Mouse (Mus musculus) large intestine, adult 2 months (tissue): ENCODE data around the gene Hmgcs1. TPM values are rescaled to one million over a fixed set of nuclear protein-coding genes. Genes with fewer than 3 reads are reported as not detected.
"Not testable (repeated sequence)": the region's sequence is repeated elsewhere in the genome, so short reads cannot be mapped to it uniquely, and the experiment has no call there.

Experiments
- DNase-seq: peaks from one replicate; pipeline ENCODE4 v3.0.0-alpha.2; 2012; ENCODE audit warnings: low read depth, low spot score
- WGBS: fragments of 180-500 bp; shearing (Covaris S2); methylation state at CpG from one replicate; pipeline ENCODE4 v1.1.7; 2018; 5-methylcytosine and 5-hydroxymethylcytosine counted together
- polyA plus RNA-seq: library from polyadenylated mRNA; depleted of rRNA; stranded (reverse); fragments of >200 nt; gene quantifications from 2 replicates; pipeline ENCODE4 v1.2.3, GENCODE M21; 2012; rRNA removed

Hmgcs1 gene
- 42.4 and 52.9 TPM in 2 replicates for polyA plus RNA-seq

- WGBS = under 1% methylated on average over 59 of the region's 59 CpGs
- DNase-seq = peak; percentile 97
Measured at GRCm38 (mm10) chr13:119690039-119690728, at the start of gene Hmgcs1. Gene Hmgcs1 (plus strand): TSS chr13:119690379.

- WGBS = 40% methylated on average over 4 of the region's 4 CpGs
- no peak for DNase-seq
Measured at GRCm38 (mm10) chr13:119640504-119640903, 49.7 kb upstream of the Hmgcs1 start.

- DNase-seq = no peak
- WGBS = 75% methylated on average over 7 of the region's 7 CpGs
Measured at GRCm38 (mm10) chr13:119641145-119641544, 49.0 kb upstream of the Hmgcs1 start.

GRCm38 (mm10) chr13:119644769-119645168 lies 45.4 kb upstream of the Hmgcs1 start:
- WGBS = 70% methylated on average over 5 of the region's 5 CpGs
- no peak for DNase-seq

- no peak for DNase-seq
- 98% methylated on average over 1 of the region's 1 CpGs for WGBS
Measured at GRCm38 (mm10) chr13:119646511-119646910, 43.7 kb upstream of the Hmgcs1 start.

- 77% methylated on average over 15 of the region's 15 CpGs for WGBS
- DNase-seq = no peak
Measured at GRCm38 (mm10) chr13:119648891-119649698, 41.1 kb upstream of the Hmgcs1 start.

GRCm38 (mm10) chr13:119649699-119650046 lies 40.5 kb upstream of the Hmgcs1 start:
- no peak for DNase-seq
- 88% methylated on average over 1 of the region's 1 CpGs for WGBS

GRCm38 (mm10) chr13:119654734-119655133 lies 35.4 kb upstream of the Hmgcs1 start:
- DNase-seq = no peak
- 88% methylated on average over 2 of the region's 2 CpGs for WGBS

GRCm38 (mm10) chr13:119656246-119656645 lies 33.9 kb upstream of the Hmgcs1 start:
- 83% methylated on average over 2 of the region's 2 CpGs for WGBS
- no peak for DNase-seq

- no peak for DNase-seq
- 75% methylated on average over 6 of the region's 6 CpGs for WGBS
Measured at GRCm38 (mm10) chr13:119656846-119657416, 33.2 kb upstream of the Hmgcs1 start.

GRCm38 (mm10) chr13:119661420-119661819 lies 28.8 kb upstream of the Hmgcs1 start:
- 51% methylated on average over 7 of the region's 9 CpGs for WGBS
- not testable (repeated sequence) for DNase-seq

- WGBS = 71% methylated on average over 8 of the region's 8 CpGs
- no peak for DNase-seq
Measured at GRCm38 (mm10) chr13:119678794-119679193, 11.4 kb upstream of the Hmgcs1 start.

GRCm38 (mm10) chr13:119679721-119680120 lies 10.5 kb upstream of the Hmgcs1 start:
- no peak for DNase-seq
- 28% methylated on average over 2 of the region's 2 CpGs for WGBS

- WGBS = 66% methylated on average over 3 of the region's 3 CpGs
- no peak for DNase-seq
Measured at GRCm38 (mm10) chr13:119681161-119681560, 9.0 kb upstream of the Hmgcs1 start.

- 66% methylated on average over 11 of the region's 11 CpGs for WGBS
Measured at GRCm38 (mm10) chr13:119684416-119685177, 5.6 kb upstream of the Hmgcs1 start.

GRCm38 (mm10) chr13:119689709-119690038 lies 505 bp upstream of the Hmgcs1 start:
- DNase-seq = no peak
- WGBS = 6% methylated on average over 5 of the region's 5 CpGs

More at GRCm38 (mm10) chr13:119684416-119685177, 5.6 kb upstream of the Hmgcs1 start:
- no peak for DNase-seq

GRCm38 (mm10) chr13:119690876-119691620 lies 869 bp downstream of the Hmgcs1 start:
- 1% methylated on average over 7 of the region's 7 CpGs for WGBS
- DNase-seq = no peak

GRCm38 (mm10) chr13:119691958-119692357 lies 1.8 kb downstream of the Hmgcs1 start:
- WGBS = 61% methylated on average over 3 of the region's 3 CpGs
- DNase-seq = not testable (repeated sequence)

- 64% methylated on average over 4 of the region's 4 CpGs for WGBS
- DNase-seq = no peak
Measured at GRCm38 (mm10) chr13:119695676-119696075, 5.5 kb downstream of the Hmgcs1 start.
